Comparison of ENCODE assay signal across 11 mouse cellular contexts in genomic region chr13:12864263-12864662, GRCm38 (mm10).
A peak's percentile ranks its signal among the peaks of the same experiment; 100 is the strongest.
DNase-seq lines count a peak whose midpoint lies in the region; ATAC-seq lines count a peak whose summit lies in the region.
"Had no signal": no experiment of that assay in that cellular context is flagged by ENCODE, and none has a peak within 500 bp of the region (broad histone marks: within the 10 kb centered on the region; RNA-seq: fewer than 3 reads in every experiment).

No protein-coding gene starts in this region.

- H3K4me1 ChIP-seq in lung, embryonic 15.5 days = no peaks in the 10 kb centered on the region
- H3K4me1 ChIP-seq in forebrain, embryonic 13.5 days = no peaks in the 10 kb centered on the region
- H3K4me1 ChIP-seq in limb, embryonic 12.5 days (replicated peaks) = no peaks in the 10 kb centered on the region
- H3K4me1 ChIP-seq in neural tube, embryonic 15.5 days = no peaks in the 10 kb centered on the region

- peak; percentile 71; the same call in 1 of the 2 replicates for ATAC-seq in lung, embryonic 15.5 days (ENCODE audit: borderline replicate concordance, extremely low read depth, low FRiP score, low TSS enrichment)
- peak; percentile 43; the same call in 1 of the 2 replicates for ATAC-seq in forebrain, embryonic 13.5 days
- peak; percentile 54; the same call in 1 of the 2 replicates for ATAC-seq in limb, embryonic 12.5 days (ENCODE audit: insufficient number of reproducible peaks, insufficient read depth, low FRiP score, low TSS enrichment, low read depth)
- peak; percentile 47; the same call in 1 of the 2 replicates for ATAC-seq in neural tube, embryonic 15.5 days (ENCODE audit: low FRiP score)

- H3K27ac ChIP-seq in lung, embryonic 15.5 days = no peak overlapping the region
- H3K27ac ChIP-seq in forebrain, embryonic 13.5 days = no peak overlapping the region
- no peak overlapping the region for H3K27ac ChIP-seq in limb, embryonic 12.5 days
- no peak overlapping the region for H3K27ac ChIP-seq in neural tube, embryonic 15.5 days (replicated peaks)

- H3K9ac ChIP-seq in lung, embryonic 15.5 days = no peak overlapping the region
- H3K9ac ChIP-seq in forebrain, embryonic 13.5 days = no peak overlapping the region
- no peak overlapping the region for H3K9ac ChIP-seq in limb, embryonic 12.5 days (replicated peaks)
- H3K9ac ChIP-seq in neural tube, embryonic 15.5 days (replicated peaks) = no peak overlapping the region

- no peaks in the 10 kb centered on the region for H3K36me3 ChIP-seq in lung, embryonic 15.5 days
- no peaks in the 10 kb centered on the region for H3K36me3 ChIP-seq in forebrain, embryonic 13.5 days (ENCODE audit: poor library complexity, severe bottlenecking)
- no peaks in the 10 kb centered on the region for H3K36me3 ChIP-seq in limb, embryonic 12.5 days
- no peaks in the 10 kb centered on the region for H3K36me3 ChIP-seq in neural tube, embryonic 15.5 days

- peaks cover 6% of the 10 kb centered on the region; the same call in 1 of the 2 replicates for H3K9me3 ChIP-seq in lung, embryonic 15.5 days
- H3K9me3 ChIP-seq in forebrain, embryonic 13.5 days (replicated peaks) = peaks cover 49% of the 10 kb centered on the region
- peaks cover 47% of the 10 kb centered on the region for H3K9me3 ChIP-seq in limb, embryonic 12.5 days
- peaks cover 30% of the 10 kb centered on the region for H3K9me3 ChIP-seq in neural tube, embryonic 15.5 days (replicated peaks)

- no peaks in the 10 kb centered on the region for H3K27me3 ChIP-seq in lung, embryonic 15.5 days
- H3K27me3 ChIP-seq in forebrain, embryonic 13.5 days = no peaks in the 10 kb centered on the region
- no peaks in the 10 kb centered on the region for H3K27me3 ChIP-seq in limb, embryonic 12.5 days
- H3K27me3 ChIP-seq in neural tube, embryonic 15.5 days (replicated peaks) = no peaks in the 10 kb centered on the region

- H3K4me3 ChIP-seq in lung, embryonic 15.5 days = no peak overlapping the region
- H3K4me3 ChIP-seq in forebrain, embryonic 13.5 days = no peak overlapping the region
- H3K4me3 ChIP-seq in limb, embryonic 12.5 days (replicated peaks) = no peak overlapping the region
- H3K4me3 ChIP-seq in neural tube, embryonic 15.5 days (replicated peaks) = no peak overlapping the region

- H3K4me2 ChIP-seq in lung, embryonic 15.5 days = no peak overlapping the region
- H3K4me2 ChIP-seq in forebrain, embryonic 13.5 days = no peak overlapping the region
- no peak overlapping the region for H3K4me2 ChIP-seq in limb, embryonic 12.5 days
- H3K4me2 ChIP-seq in neural tube, embryonic 15.5 days = no peak overlapping the region

- DNase-seq in lung, postnatal 10 days = no peak
- DNase-seq in urinary bladder, postnatal 25 days (ENCODE audit: low spot score) = no peak
- DNase-seq in kidney, adult 9 months = no peak
- DNase-seq in kidney, postnatal 25 days = no peak
- DNase-seq: kidney, postnatal 10 days; lung, postnatal 36 days; right cerebral cortex, adult 18-20 months had no signal
